Mouse (Mus musculus) limb, embryonic 14.5 days (tissue): ENCODE measurements at regions not wholly inside any gene's neighbourhood (a gene's known extent, or its start where the extent isn't known, plus 50 kb on each side); places are given as distances from the start of the nearest gene placed in this dataset.
A peak's percentile ranks its signal among the peaks of the same experiment; 100 is the strongest.

Source experiments
- ATAC-seq: fragments of 200-750 bp; cut with Nextera tagmentation; 2 replicates; pipeline ENCODE4 v1.8.0; 2017; ENCODE audit warnings: low read depth, moderate number of reproducible peaks, moderate TSS enrichment; ENCODE audit not compliant: low FRiP score
- DNase-seq: peaks from one replicate; pipeline ENCODE4 v3.0.0-alpha.2; 2015; ENCODE audit warnings: low spot score
- H3K27ac ChIP-seq: fragments of 300-500 bp; sonication (generic); replicated peaks from 2 replicates; pipeline ENCODE4 v1.5.1; 2014; ENCODE audit warnings: low read depth, mild to moderate bottlenecking, low read length, moderate library complexity, mixed read lengths
- H3K27me3 ChIP-seq: fragments of 300-500 bp; sonication (generic); 2 replicates; pipeline ENCODE4 v1.6.1; 2014; ENCODE audit warnings: low read length, mixed read lengths; ENCODE audit not compliant: control insufficient read depth, insufficient read depth
- H3K36me3 ChIP-seq: fragments of 300-500 bp; sonication (generic); 2 replicates; pipeline ENCODE4 v1.6.1; 2014; ENCODE audit warnings: mild to moderate bottlenecking, low read length, moderate library complexity, mixed read lengths; ENCODE audit not compliant: control insufficient read depth, insufficient read depth
- H3K4me1 ChIP-seq: fragments of 300-500 bp; sonication (generic); 2 replicates; pipeline ENCODE4 v1.6.1; 2014; ENCODE audit warnings: antibody characterized with exemption, low read length, mixed read lengths; ENCODE audit not compliant: control insufficient read depth, insufficient read depth
- H3K4me2 ChIP-seq: fragments of 300-500 bp; sonication (generic); replicated peaks from 2 replicates; pipeline ENCODE4 v1.6.1; 2014; ENCODE audit warnings: low read depth, mild to moderate bottlenecking, low read length, moderate library complexity; ENCODE audit not compliant: severe bottlenecking
- H3K4me3 ChIP-seq: fragments of 300-500 bp; sonication (generic); replicated peaks from 2 replicates; pipeline ENCODE4 v1.5.1; 2014; ENCODE audit warnings: low read length
- H3K9ac ChIP-seq: fragments of 300-500 bp; sonication (generic); 2 replicates; pipeline ENCODE4 v1.6.1; 2014; ENCODE audit warnings: mild to moderate bottlenecking, low read depth, low read length, moderate library complexity; ENCODE audit not compliant: severe bottlenecking
- H3K9me3 ChIP-seq: fragments of 300-500 bp; sonication (generic); 2 replicates; pipeline ENCODE4 v1.6.1; 2016; ENCODE audit warnings: low read length; ENCODE audit not compliant: control insufficient read depth
- POLR2A ChIP-seq: fragments of 200-500 bp; IDR thresholded peaks from 2 replicates; pipeline ENCODE4 v1.8.0; 2012; ENCODE audit warnings: inconsistent platforms, mild to moderate bottlenecking, moderate library complexity, borderline replicate concordance; ENCODE audit not compliant: insufficient read depth, insufficient read length; ENCODE audit errors: extremely low read depth
- WGBS: fragments of 180-500 bp; shearing (Covaris S2); extraction: QIAGEN DNeasy Blood & Tissue Kit; methylation state at CpG from one replicate; pipeline ENCODE4 v1.1.7; 2014; 5-methylcytosine and 5-hydroxymethylcytosine counted together

GRCm38 (mm10) chr14:25397751-25398150 is 61.2 kb upstream of the Zmiz1 start:
- Histone ChIP-seq H3K4me2 (peak overlapping the region; percentile 30; the same call in 1 of the 2 replicates), H3K27ac (peak overlapping the region; percentile 68; the same call in 1 of the 2 replicates), H3K9ac (no peak overlapping the region)

GRCm38 (mm10) chr14:25398745-25399144 is 60.2 kb upstream of the Zmiz1 start:
- Histone ChIP-seq H3K27me3 (no peaks in the 10 kb centered on the region), H3K9me3 (no peaks in the 10 kb centered on the region), H3K27ac (no peak overlapping the region), H3K36me3 (no peaks in the 10 kb centered on the region), H3K4me2 (no peak overlapping the region), H3K4me3 (no peak overlapping the region), H3K9ac (no peak overlapping the region), H3K4me1 (peaks cover 10% of the 10 kb centered on the region)
- no peak for DNase-seq
- no peak for ATAC-seq
- 88% methylated on average over 5 of the region's 5 CpGs for WGBS
- TF ChIP-seq POLR2A: no peak

More at GRCm38 (mm10) chr14:25397751-25398150, 61.2 kb upstream of the Zmiz1 start:
- ATAC-seq: no peak
- H3K4me3 ChIP-seq: no peak overlapping the region
- no peak for TF ChIP-seq POLR2A
- WGBS: 41% methylated on average over 5 of the region's 5 CpGs
- peaks cover 10% of the 10 kb centered on the region for H3K4me1 ChIP-seq
- no peaks in the 10 kb centered on the region for H3K9me3 ChIP-seq
- no peak for DNase-seq
- no peaks in the 10 kb centered on the region for H3K36me3 ChIP-seq
- no peaks in the 10 kb centered on the region for H3K27me3 ChIP-seq

GRCm38 (mm10) chr14:25399286-25399685 is 59.7 kb upstream of the Zmiz1 start:
- no peak overlapping the region for H3K9ac ChIP-seq
- DNase-seq: no peak
- no peaks in the 10 kb centered on the region for H3K27me3 ChIP-seq
- H3K4me2 ChIP-seq: no peak overlapping the region
- H3K4me3 ChIP-seq: no peak overlapping the region
- WGBS: 74% methylated on average over 3 of the region's 3 CpGs
- H3K36me3 ChIP-seq: no peaks in the 10 kb centered on the region
- ATAC-seq: no peak
- H3K27ac ChIP-seq: no peak overlapping the region
- peaks cover 10% of the 10 kb centered on the region for H3K4me1 ChIP-seq
- H3K9me3 ChIP-seq: no peaks in the 10 kb centered on the region
- TF ChIP-seq POLR2A: no peak

- Histone ChIP-seq H3K4me3 (no peak overlapping the region), H3K4me2 (no peak overlapping the region), H3K36me3 (no peaks in the 10 kb centered on the region), H3K9me3 (no peaks in the 10 kb centered on the region), H3K4me1 (peaks cover 10% of the 10 kb centered on the region), H3K9ac (no peak overlapping the region), H3K27me3 (no peaks in the 10 kb centered on the region), H3K27ac (no peak overlapping the region)
- no peak for DNase-seq
- ATAC-seq: no peak
- no peak for TF ChIP-seq POLR2A
- whole genome bisulfite sequencing: 83% methylated on average over 19 of the region's 19 CpGs
Measured at GRCm38 (mm10) chr14:25401104-25401963, 57.7 kb upstream of the Zmiz1 start.

GRCm38 (mm10) chr14:25402409-25402808 is 56.6 kb upstream of the Zmiz1 start:
- ATAC-seq (no peak), DNase-seq (no peak)
- H3K4me2 ChIP-seq: no peak overlapping the region
- H3K27ac ChIP-seq: no peak overlapping the region
- H3K9me3 ChIP-seq: no peaks in the 10 kb centered on the region
- peaks cover 6% of the 10 kb centered on the region for H3K4me1 ChIP-seq
- no peak overlapping the region for H3K4me3 ChIP-seq
- 75% methylated on average over 1 of the region's 1 CpGs for WGBS
- no peaks in the 10 kb centered on the region for H3K36me3 ChIP-seq
- TF ChIP-seq POLR2A: no peak
- no peak overlapping the region for H3K9ac ChIP-seq
- H3K27me3 ChIP-seq: no peaks in the 10 kb centered on the region
